Mouse (Mus musculus) E14TG2a.4 (cell line): ENCODE measurements around the gene Cfap206.
"Not testable (repeated sequence)": the region's sequence is repeated elsewhere in the genome, so short reads cannot be mapped to it uniquely, and the experiment has no call there.

Experiments used
- H3K27me3 ChIP-seq: 2 replicates; pipeline ENCODE4 v1.6.1; 2014; ENCODE audit warnings: low read length, control low read depth; ENCODE audit not compliant: insufficient read depth
- H3K36me3 ChIP-seq: 2 replicates; pipeline ENCODE4 v1.6.1; 2014; ENCODE audit warnings: low read length, control low read depth; ENCODE audit not compliant: insufficient read depth
- H3K4me1 ChIP-seq: replicated peaks from 2 replicates; pipeline ENCODE4 v1.6.1; 2014; ENCODE audit warnings: low read depth, low read length, control low read depth
- H3K4me3 ChIP-seq: replicated peaks from 2 replicates; pipeline ENCODE4 v1.5.1; 2014; ENCODE audit warnings: mild to moderate bottlenecking, low read length
- H3K9me3 ChIP-seq: 2 replicates; pipeline ENCODE4 v1.6.1; 2014; ENCODE audit warnings: low read length, control low read depth
- CTCF ChIP-seq: conservative IDR thresholded peaks from 2 replicates; pipeline ENCODE4 v1.5.1; 2014; ENCODE audit warnings: low read length
- NANOG ChIP-seq: IDR thresholded peaks from 2 replicates; pipeline ENCODE4 v1.6.1; 2014; ENCODE audit warnings: borderline replicate concordance, low read length, mixed read lengths
- POU5F1 ChIP-seq: IDR thresholded peaks from 2 replicates; pipeline ENCODE4 v1.6.1; 2014; ENCODE audit warnings: low read length, borderline replicate concordance

The Cfap206 gene

DNA sequence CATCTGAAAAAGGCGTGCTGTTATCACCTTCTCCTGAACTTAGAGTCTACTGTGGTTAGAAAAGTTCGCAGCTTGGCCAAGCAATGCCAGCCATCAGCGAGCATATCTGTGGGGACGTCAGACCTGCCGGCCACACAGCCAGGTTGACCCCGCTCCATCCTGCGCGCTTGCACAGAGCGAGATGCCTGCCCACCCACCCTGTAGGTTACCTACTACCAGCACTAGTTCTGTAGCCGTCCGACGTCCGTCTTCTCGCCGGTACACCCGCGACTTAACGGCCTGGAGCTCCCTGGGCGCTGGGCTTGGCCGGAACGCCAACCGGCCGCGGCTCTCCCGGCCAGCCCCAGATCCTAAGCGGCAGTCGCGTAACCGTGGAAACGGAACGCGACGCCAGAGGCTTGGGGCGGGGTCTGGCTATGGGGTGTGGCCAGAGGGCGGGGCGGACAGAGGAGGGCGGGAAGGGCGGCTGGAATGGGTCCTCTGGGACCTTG lies at the start of gene Cfap206:
Cfap206 (minus strand) TSS at position 356 of the 491 bp plus-strand sequence.
- Histone ChIP-seq H3K27me3 (peaks cover 5% of the 10 kb centered on the region), H3K4me1 (peaks cover 16% of the 10 kb centered on the region), H3K4me3 (peak within 1 kb of the TSS; percentile 82), H3K9me3 (no peaks in the 10 kb centered on the region), H3K36me3 (no peaks in the 10 kb centered on the region)
- TF ChIP-seq NANOG (no peak), POU5F1 (no peak), CTCF (no peak)

DNA sequence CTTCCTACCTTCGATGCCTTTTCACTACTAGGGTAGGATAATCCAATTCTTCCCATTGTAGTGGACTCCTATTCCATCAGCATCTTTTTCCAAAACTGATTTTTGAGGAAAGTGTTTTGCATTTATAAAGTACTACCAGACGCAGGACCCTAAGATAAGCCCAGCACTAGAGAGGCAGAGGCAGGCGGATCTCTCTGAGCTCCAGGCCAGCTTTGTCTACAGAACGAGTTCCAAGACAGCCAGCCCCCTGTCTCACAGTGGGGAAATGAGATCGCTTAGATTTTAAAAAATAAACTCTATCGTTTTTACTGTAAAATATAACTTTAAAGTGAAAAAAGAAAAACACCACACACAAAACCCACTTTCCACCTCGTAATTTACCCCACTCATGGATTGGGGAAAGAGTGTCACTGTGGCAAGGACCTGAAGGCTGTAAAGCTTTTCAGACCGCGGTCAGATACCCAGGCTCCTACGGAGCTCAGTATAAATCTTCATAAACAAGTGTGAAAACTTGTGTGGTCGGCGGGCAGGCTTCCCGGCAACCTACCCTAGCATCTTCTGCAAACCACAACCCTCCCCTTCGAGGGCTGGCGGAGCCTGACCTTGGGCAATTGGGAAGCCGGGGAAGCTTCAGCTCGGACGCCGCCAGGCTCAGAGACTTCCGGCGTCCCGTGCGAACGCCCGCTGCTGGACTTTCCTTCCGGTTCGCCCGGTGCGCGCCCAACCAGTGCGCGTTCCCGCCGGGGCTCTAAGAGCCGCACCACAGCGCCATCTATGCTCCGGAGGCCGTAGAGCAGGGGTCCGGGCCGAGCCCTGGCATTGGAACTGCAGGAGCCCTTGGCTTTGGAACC lies 47.9 kb upstream of the Cfap206 start, which contains the start of gene Smim8:
Smim8 (minus strand) TSS at position 747 of the 851 bp plus-strand sequence.
- Histone ChIP-seq H3K36me3 (no peaks in the 10 kb centered on the region), H3K9me3 (no peaks in the 10 kb centered on the region), H3K27me3 (no peaks in the 10 kb centered on the region), H3K4me3 (peak within 1 kb of the TSS; percentile 86), H3K4me1 (peaks cover 40% of the 10 kb centered on the region)
- TF ChIP-seq CTCF = peak; percentile 57
- TF ChIP-seq NANOG = no peak

GRCm38 (mm10) chr4:34771652-34772371 lies 41.8 kb upstream of the Cfap206 start:
- TF ChIP-seq NANOG = peak; percentile 98
- no peak for TF ChIP-seq POU5F1
- Histone ChIP-seq H3K36me3 (peaks cover 19% of the 10 kb centered on the region; the same call in 1 of the 2 replicates), H3K9me3 (no peaks in the 10 kb centered on the region), H3K27me3 (no peaks in the 10 kb centered on the region), H3K4me1 (peaks cover 45% of the 10 kb centered on the region), H3K4me3 (0 out of 2 replicates have a peak overlapping the region, but pooled peaks have one; percentile 7)

DNA sequence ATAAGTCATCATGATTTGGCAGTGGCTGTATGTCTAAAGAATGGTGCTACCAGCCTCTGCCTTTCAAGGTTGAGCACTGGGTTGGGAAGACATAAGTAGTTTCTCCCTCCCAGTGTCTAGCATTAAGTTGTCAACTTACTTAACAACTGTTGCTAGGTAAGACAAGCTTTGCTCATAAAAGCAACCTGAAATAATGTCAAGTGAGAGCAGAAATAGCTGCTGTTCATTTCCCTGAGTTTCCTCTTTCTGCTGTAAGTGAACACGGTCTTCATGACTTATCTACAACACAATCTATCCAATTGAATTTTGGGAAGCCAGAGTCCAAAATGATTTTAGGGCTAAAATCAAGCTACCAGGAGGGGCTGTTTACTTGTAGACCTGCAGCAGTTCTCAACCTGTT lies 26.2 kb upstream of the Cfap206 start, which contains the start of gene Gm136:
Gm136 (minus strand) TSS at position 101 of the 400 bp plus-strand sequence.
- Histone ChIP-seq H3K9me3 (no peaks in the 10 kb centered on the region), H3K36me3 (no peaks in the 10 kb centered on the region), H3K4me1 (no peaks in the 10 kb centered on the region), H3K4me3 (no peak within 1 kb of the TSS), H3K27me3 (no peaks in the 10 kb centered on the region)
- TF ChIP-seq POU5F1 = no peak
- TF ChIP-seq CTCF = no peak
- TF ChIP-seq NANOG = no peak

DNA sequence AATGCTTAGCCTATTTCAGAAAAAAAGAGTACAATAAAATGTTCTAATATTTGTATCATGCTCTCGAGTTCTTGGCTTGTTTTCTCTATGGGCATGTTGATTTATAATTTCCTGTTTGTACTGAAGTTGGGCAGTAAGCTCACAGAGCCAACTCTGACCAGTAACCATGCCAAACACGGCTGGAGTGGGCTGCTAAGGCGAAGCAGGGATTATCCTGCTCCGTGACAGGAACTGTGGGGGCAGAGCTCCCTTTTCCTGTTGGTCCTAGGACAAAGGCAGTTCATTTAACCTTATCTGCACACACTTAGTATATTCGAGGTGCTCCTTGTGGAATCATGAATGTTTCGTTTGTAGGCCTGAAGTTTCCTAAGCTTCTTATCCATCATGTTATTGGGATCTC lies 19.2 kb upstream of the Cfap206 start:
- H3K36me3 ChIP-seq = no peaks in the 10 kb centered on the region
- TF ChIP-seq NANOG (no peak), POU5F1 (no peak), CTCF (no peak)

DNA sequence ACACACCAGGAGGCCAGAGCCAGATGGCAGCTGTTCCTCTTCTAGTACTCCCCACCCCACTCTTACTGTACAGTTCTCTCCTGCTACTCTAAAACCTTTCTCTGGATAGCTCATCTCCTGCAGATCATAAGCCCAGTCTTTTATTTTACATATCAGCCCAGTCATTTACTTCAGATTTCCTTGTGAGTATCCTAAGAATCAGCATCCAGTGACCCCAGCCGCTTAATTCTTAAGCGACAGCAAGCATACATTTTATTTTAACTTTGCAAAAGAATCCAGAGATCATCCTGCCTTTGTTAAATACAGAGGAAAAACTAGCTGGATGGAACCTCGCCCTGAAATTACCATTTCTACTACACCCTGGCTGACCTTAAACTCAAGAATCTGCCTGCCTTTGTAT lies 4.5 kb upstream of the Cfap206 start:
- Histone ChIP-seq H3K4me3 (no peak overlapping the region), H3K27me3 (peaks cover 5% of the 10 kb centered on the region), H3K36me3 (no peaks in the 10 kb centered on the region), H3K9me3 (peaks cover 10% of the 10 kb centered on the region), H3K4me1 (peaks cover 16% of the 10 kb centered on the region)
- no peak for TF ChIP-seq POU5F1
- TF ChIP-seq NANOG = peak; percentile 53; the same call in 1 of the 2 replicates
- no peak for TF ChIP-seq CTCF

More for the DNA sequence above, 19.2 kb upstream of the Cfap206 start:
- Histone ChIP-seq H3K27me3 (peaks cover 9% of the 10 kb centered on the region; the same call in 1 of the 2 replicates), H3K9me3 (no peaks in the 10 kb centered on the region), H3K4me3 (no peak overlapping the region), H3K4me1 (no peaks in the 10 kb centered on the region)

GRCm38 (mm10) chr4:34733415-34733814 lies 3.4 kb upstream of the Cfap206 start:
- 0 out of 2 replicates have a peak, but pooled peaks have one; percentile 10 for TF ChIP-seq CTCF
- not testable (repeated sequence) for H3K9me3 ChIP-seq, H3K4me3 ChIP-seq, H3K27me3 ChIP-seq, H3K36me3 ChIP-seq
- peaks cover 16% of the 10 kb centered on the region for H3K4me1 ChIP-seq

GRCm38 (mm10) chr4:34725710-34726109 lies 4.3 kb downstream of the Cfap206 start:
- H3K9me3 ChIP-seq, H3K36me3 ChIP-seq, H3K4me3 ChIP-seq, H3K27me3 ChIP-seq: not testable (repeated sequence)
- peaks cover 13% of the 10 kb centered on the region for H3K4me1 ChIP-seq
